Mouse (Mus musculus) thymus, adult 2 months (tissue): Measurements from ENCODE around the gene Jun.

Experiments used
- CTCF ChIP-seq: fragments of 200-500 bp; IDR thresholded peaks from 2 replicates; pipeline ENCODE4 v1.5.1; 2012; ENCODE audit warnings: mild to moderate bottlenecking, control low read depth, low read length, moderate library complexity, borderline replicate concordance; ENCODE audit not compliant: control insufficient read depth, poor library complexity, insufficient read depth; ENCODE audit errors: extremely low read depth
- POLR2A ChIP-seq: fragments of 200-500 bp; IDR thresholded peaks from 2 replicates; pipeline ENCODE4 v1.6.1; 2012; ENCODE audit warnings: mild to moderate bottlenecking, low read length, control low read depth, moderate library complexity; ENCODE audit not compliant: control insufficient read depth, poor library complexity, insufficient read depth; ENCODE audit errors: extremely low read depth

DNA sequence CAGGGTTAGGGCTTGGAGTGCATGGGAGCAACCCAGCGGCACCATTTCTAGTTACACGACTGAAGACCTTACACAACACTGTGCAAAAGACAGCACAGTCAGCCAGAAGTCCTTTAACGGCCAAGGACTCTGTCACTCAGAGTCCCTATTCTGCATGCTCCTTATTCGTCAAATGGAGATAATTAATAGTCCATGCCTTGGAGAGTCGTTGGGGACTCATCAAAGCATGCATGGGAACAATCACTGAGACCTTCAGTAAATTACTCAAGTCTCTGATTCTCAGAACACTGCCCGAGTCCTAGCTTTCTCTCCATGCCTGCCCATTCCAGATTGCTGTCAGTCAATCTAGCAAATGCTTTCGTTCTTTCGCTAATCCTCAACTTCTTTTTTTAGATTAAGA is 44.3 kb downstream of the Jun start:
- TF ChIP-seq CTCF, result no peak
- TF ChIP-seq POLR2A, result no peak
